Mouse (Mus musculus): ENCODE results near the gene Kcna10. TPM values are rescaled to one million over a fixed set of nuclear protein-coding genes. Genes with fewer than 3 reads are reported as not detected.

Kcna10 gene
- total and polyA plus RNA-seq, 3 experiments, result not detected

DNA sequence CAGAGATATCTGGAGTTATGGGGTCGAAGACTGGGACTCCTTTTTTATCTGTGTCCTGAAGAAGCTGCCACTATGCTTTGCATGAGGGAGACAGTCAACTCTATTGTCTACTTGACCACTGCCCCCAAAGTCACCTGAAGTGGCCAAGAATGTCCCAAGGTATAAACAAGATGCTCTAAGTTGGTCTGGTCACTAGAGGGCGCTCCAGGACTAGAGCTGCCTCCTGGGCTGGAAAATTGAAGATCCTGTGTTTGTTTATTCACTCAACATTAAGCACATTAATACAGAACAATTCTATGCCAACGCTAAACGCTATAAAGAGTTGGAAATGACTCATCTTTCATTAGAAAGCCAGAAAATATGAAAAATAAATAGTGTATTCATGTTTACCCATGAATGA is 23.1 kb downstream of the Kcna10 start:
- TF ChIP-seq ZC3H11A (IDR thresholded peaks at IDR 0.05; ENCODE audit: low read depth, low read length), result peak; percentile 34; the same call in 1 of the 2 replicates
- peak; percentile 84 for TF ChIP-seq RAD21 (IDR thresholded peaks at IDR 0.05; ENCODE audit: low read depth, low read length)
- TF ChIP-seq MAZ (IDR thresholded peaks at IDR 0.05; ENCODE audit: low read depth, low read length), result no peak
- no peak for TF ChIP-seq MAFK (IDR thresholded peaks at IDR 0.05; ENCODE audit: borderline replicate concordance, low read depth, low read length)
- TF ChIP-seq ELF1 (IDR thresholded peaks at IDR 0.05; ENCODE audit: low read depth, low read length), result no peak
- TF ChIP-seq MAX (IDR thresholded peaks at IDR 0.05; ENCODE audit: low read length), result no peak
- TF ChIP-seq SMC3 (IDR thresholded peaks at IDR 0.05; ENCODE audit: low read depth, low read length), result peak; percentile 54
- peak; percentile 77 to 88 (median 82) for TF ChIP-seq CTCF (IDR thresholded peaks at IDR 0.05 in 2 of 3, conservative IDR thresholded peaks at IDR 0.05 in 1 of 3; ENCODE audit: control insufficient read depth in 1 of 3, insufficient read depth in 1 of 3, low read depth in 2 of 3, low read length in 3 of 3, poor library complexity in 1 of 3, severe bottlenecking in 1 of 3)
- no peak for TF ChIP-seq BHLHE40 (IDR thresholded peaks at IDR 0.05; ENCODE audit: borderline replicate concordance, low read depth, low read length)
- TF ChIP-seq KAT2A (conservative IDR thresholded peaks at IDR 0.05; ENCODE audit: low read depth, low read length), result no peak
- DNase-seq (ENCODE audit: low read depth, low spot score), result peak; percentile 59

DNA sequence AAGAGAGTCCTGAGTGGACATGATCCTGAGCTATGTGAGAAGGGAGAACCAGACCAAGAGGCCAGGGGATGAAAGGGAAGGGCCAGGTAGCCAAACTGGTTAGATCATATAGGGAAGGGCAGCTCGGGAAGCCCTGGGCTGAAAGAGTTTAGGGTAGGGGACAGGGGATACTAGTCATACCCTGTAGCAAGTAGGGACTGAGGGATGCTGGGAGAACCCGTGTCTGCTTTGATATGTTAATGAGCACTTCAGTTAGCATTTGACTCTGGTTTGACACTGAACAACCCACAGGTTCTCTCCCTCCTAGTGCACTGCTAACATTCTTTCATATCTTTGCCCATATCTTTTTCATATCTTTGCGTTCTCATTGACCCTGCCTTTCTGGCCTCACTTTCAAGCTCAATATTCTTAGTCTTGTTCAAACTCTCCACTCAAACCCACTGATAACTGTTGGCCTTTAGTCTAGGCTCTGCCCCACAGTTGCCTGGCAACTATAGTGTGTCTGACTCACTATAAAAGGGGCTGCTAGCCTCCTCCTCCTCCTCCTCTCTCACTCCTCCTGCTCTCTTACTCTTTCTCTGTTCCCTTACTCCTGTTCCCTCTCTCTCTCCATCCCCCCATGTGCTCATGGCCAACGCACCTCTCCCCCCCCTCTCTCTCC is 23.8 kb downstream of the Kcna10 start:
- H3K9ac ChIP-seq (ENCODE audit: control insufficient read depth, low read depth, low read length, poor library complexity, severe bottlenecking), result no peak overlapping the region
- DNase-seq (ENCODE audit: low read depth, low spot score), result no peak
- no peaks in the 10 kb centered on the region for H3K4me1 ChIP-seq (ENCODE audit: control insufficient read depth in 1 of 2, insufficient read depth in 2 of 2, low read length in 2 of 2)
- H3K27me3 ChIP-seq (ENCODE audit: control insufficient read depth in 1 of 2, insufficient read depth in 2 of 2, low read length in 2 of 2), result no peaks in the 10 kb centered on the region
- H3K4me3 ChIP-seq (ENCODE audit: control insufficient read depth in 1 of 2, insufficient read depth in 1 of 2, low read depth in 2 of 2, low read length in 2 of 2), result no peak overlapping the region
- H3K27ac ChIP-seq (ENCODE audit: control insufficient read depth, low read depth, low read length), result no peak overlapping the region
- H3K79me2 ChIP-seq (ENCODE audit: control insufficient read depth, insufficient read depth, low read length, poor library complexity), result no peaks in the 10 kb centered on the region
- TF ChIP-seq GABPA (IDR thresholded peaks at IDR 0.05; ENCODE audit: low read depth, low read length) (no peak), ETS1 (IDR thresholded peaks at IDR 0.05; ENCODE audit: low read depth, low read length) (no peak)
- no peaks in the 10 kb centered on the region for H3K36me3 ChIP-seq (ENCODE audit: control insufficient read depth in 1 of 2, insufficient read depth in 2 of 2, low read length in 2 of 2)
- no peaks in the 10 kb centered on the region for H3K9me3 ChIP-seq (replicated peaks; ENCODE audit: insufficient read depth, low read length)

More for the DNA sequence above, 23.1 kb downstream of the Kcna10 start:
- Histone ChIP-seq H3K27me3 (ENCODE audit: control insufficient read depth in 1 of 2, insufficient read depth in 2 of 2, low read length in 2 of 2) (no peaks in the 10 kb centered on the region), H3K36me3 (ENCODE audit: control insufficient read depth in 1 of 2, insufficient read depth in 2 of 2, low read length in 2 of 2) (no peaks in the 10 kb centered on the region), H3K9ac (ENCODE audit: control insufficient read depth, low read depth, low read length, poor library complexity, severe bottlenecking) (no peak overlapping the region), H3K9me3 (replicated peaks; ENCODE audit: insufficient read depth, low read length) (no peaks in the 10 kb centered on the region), H3K27ac (ENCODE audit: control insufficient read depth, low read depth, low read length) (no peak overlapping the region), H3K4me3 (ENCODE audit: control insufficient read depth in 1 of 2, insufficient read depth in 1 of 2, low read depth in 2 of 2, low read length in 2 of 2) (no peak overlapping the region), H3K4me1 (ENCODE audit: control insufficient read depth in 1 of 2, insufficient read depth in 2 of 2, low read length in 2 of 2) (no peaks in the 10 kb centered on the region), H3K79me2 (ENCODE audit: control insufficient read depth, insufficient read depth, low read length, poor library complexity) (no peaks in the 10 kb centered on the region)

DNA sequence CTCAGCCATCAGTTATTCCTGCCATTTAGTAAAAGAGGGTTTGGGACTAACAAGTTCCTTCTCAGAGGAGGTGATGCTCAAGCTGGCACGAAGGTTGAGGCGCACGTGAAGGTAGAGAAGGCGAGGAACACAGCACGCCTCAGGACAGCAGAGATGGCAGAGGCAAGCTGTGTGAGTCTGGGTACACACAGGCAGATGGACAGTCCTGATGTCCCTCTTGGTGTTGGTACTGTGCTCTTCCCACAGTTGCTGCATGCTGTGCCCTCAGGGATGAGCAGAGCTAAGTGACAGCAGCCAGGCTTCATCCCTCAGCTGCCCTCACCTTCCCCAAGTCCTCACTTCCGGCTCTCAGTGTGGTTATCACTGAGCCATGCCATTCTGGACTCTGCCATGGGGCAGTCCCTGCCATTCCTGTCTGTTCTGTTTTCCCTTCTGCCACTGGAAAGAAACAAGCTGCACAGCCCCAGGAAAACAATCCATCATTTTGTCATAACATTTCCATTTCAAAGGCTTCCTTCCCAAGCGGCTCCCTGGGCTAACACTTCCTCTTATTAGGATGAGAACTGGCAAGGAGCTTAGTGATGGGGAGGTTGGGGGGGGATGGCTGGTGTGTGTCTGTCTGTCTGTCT is 24.9 kb downstream of the Kcna10 start:
- H3K9ac ChIP-seq (ENCODE audit: control insufficient read depth, low read depth, low read length, poor library complexity, severe bottlenecking), result no peak overlapping the region
- no peaks in the 10 kb centered on the region; a peak in 1 of 4 replicates for H3K27me3 ChIP-seq (ENCODE audit: control insufficient read depth in 1 of 2, insufficient read depth in 2 of 2, low read length in 2 of 2)
- no peaks in the 10 kb centered on the region for H3K4me1 ChIP-seq (ENCODE audit: control insufficient read depth in 1 of 2, insufficient read depth in 2 of 2, low read length in 2 of 2)
- H3K9me3 ChIP-seq (replicated peaks; ENCODE audit: insufficient read depth, low read length), result no peaks in the 10 kb centered on the region
- TF ChIP-seq HCFC1 (IDR thresholded peaks at IDR 0.05; ENCODE audit: low read depth, low read length) (no peak), SMC3 (IDR thresholded peaks at IDR 0.05; ENCODE audit: low read depth, low read length) (no peak), CHD2 (IDR thresholded peaks at IDR 0.05; ENCODE audit: low read length) (no peak), USF2 (IDR thresholded peaks at IDR 0.05; ENCODE audit: borderline replicate concordance in 1 of 2, insufficient read depth in 1 of 2, low read depth in 1 of 2, low read length in 2 of 2) (no peak), SIN3A (IDR thresholded peaks at IDR 0.05; ENCODE audit: low read length) (no peak), MYB (IDR thresholded peaks at IDR 0.05; ENCODE audit: low read depth, low read length) (no peak)
- H3K36me3 ChIP-seq (ENCODE audit: control insufficient read depth in 1 of 2, insufficient read depth in 2 of 2, low read length in 2 of 2), result no peaks in the 10 kb centered on the region
- no peaks in the 10 kb centered on the region for H3K79me2 ChIP-seq (ENCODE audit: control insufficient read depth, insufficient read depth, low read length, poor library complexity)
- no peak overlapping the region for H3K27ac ChIP-seq (ENCODE audit: control insufficient read depth, low read depth, low read length)
- H3K4me3 ChIP-seq (ENCODE audit: control insufficient read depth in 1 of 2, insufficient read depth in 1 of 2, low read depth in 2 of 2, low read length in 2 of 2), result no peak overlapping the region
- DNase-seq (ENCODE audit: low read depth, low spot score), result no peak
